Mouse (Mus musculus): ENCODE results near the gene Ceacam20. TPM values are rescaled to one million over a fixed set of nuclear protein-coding genes. Genes with fewer than 3 reads are reported as not detected.
"Not testable (repeated sequence)": the region's sequence is repeated elsewhere in the genome, so short reads cannot be mapped to it uniquely, and the experiment has no call there.

Ceacam20 gene
- polyA plus RNA-seq, 1 experiment from 2014 or later = not detected

DNA sequence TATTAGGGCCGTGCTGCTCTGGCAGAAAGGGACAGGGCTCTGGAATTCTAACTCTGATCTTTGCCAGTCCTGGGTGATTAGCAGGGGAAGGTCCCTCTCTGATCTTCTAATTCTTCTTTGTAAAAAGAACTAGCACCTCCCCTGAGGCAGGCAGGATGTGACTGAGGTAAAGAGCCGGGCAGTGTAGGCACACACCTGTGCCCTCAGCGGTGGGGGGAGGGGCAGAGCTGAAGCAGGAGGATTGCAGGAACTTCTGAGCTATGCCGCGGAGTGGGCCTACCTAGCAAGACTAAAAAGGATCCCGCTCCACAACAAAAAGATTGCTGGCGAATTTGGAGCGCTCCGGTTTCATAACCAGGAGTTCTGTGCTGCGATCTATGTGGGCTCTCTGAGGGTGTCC lies 15.2 kb upstream of the Ceacam20 start:
- Histone ChIP-seq H3K9ac (no peak overlapping the region), H3K36me3 (no peaks in the 10 kb centered on the region), H3K4me1 (replicated peaks) (no peaks in the 10 kb centered on the region), H3K9me3 (replicated peaks) (no peaks in the 10 kb centered on the region), H3K27me3 (no peaks in the 10 kb centered on the region), H3K27ac (no peak overlapping the region), H3K4me3 (replicated peaks) (no peak overlapping the region), H3K4me2 (no peak overlapping the region)
- WGBS (ENCODE audit: insufficient replicate concordance) = 62% methylated on average over 10 of the region's 10 CpGs
- DNase-seq (no peak), ATAC-seq (ENCODE audit: low read depth) (no peak)

DNA sequence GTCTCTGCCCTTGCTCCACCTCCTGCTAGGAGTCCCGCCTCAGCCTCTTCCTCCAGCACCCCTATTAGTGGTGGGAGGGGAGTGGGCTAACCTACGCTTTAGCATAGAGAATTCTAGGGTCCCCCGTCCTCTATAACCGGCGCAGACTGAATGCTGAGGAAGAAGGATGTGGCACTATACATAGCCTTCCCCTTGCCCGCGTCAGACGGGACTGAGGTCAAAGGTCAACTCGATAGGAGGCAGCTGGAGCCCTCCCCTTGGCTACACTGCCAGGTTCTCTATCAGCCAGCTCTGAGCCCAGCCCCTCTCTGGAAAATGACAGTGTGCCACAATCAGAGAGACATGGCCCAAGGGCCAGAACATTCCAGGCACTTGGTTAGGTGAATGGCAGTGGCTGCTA lies 14.6 kb upstream of the Ceacam20 start, which contains the start of gene Igsf23:
Gene Igsf23 (minus strand): TSS at position 168 of the 400 bp plus-strand sequence.
- ATAC-seq (ENCODE audit: low read depth) = peak; percentile 34; the same call in 1 of the 2 replicates
- no peak within 1 kb of the TSS for H3K27ac ChIP-seq
- DNase-seq = no peak

DNA sequence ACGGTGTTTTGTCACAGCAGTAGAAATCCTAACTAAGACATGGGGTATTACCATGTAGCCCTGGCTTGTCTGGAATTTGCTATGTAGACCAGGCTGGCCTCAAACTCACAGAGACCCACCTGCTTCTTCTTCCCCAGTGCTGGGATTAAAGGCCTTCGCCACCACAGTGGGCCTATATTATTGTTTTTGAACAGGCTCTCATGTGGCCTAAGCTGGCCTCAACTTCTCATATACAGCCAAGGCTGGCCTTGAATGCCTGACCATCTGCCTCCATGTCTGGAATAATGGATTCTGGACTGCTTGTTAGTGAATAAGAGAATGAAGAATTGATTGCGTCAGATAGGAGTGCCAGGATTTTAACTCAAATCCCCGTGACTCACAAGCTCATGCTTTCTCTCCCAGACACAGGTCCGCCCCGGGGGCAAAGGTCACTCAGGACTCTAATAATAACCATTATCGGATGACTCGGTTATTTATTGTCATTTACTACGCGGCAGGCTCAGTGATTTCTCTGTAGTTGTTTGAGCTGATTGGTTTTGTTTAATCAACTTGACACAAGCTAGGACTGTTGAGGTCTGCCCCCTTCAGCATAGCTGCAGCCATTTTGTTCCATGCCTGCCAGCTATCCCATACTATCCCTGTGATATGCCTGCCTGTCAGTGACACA lies 12.8 kb upstream of the Ceacam20 start:
- DNase-seq = no peak
- no peak overlapping the region for H3K9ac ChIP-seq
- H3K4me1 ChIP-seq (replicated peaks) = 0 out of 2 replicates have a peak, but pooled peaks cover 3% of the 10 kb centered on the region
- H3K4me2 ChIP-seq = no peak overlapping the region
- H3K9me3 ChIP-seq (replicated peaks) = no peaks in the 10 kb centered on the region
- ATAC-seq (ENCODE audit: low read depth) = no peak
- WGBS (ENCODE audit: insufficient replicate concordance) = 70% methylated on average over 10 of the region's 10 CpGs
- H3K27ac ChIP-seq = no peak overlapping the region
- no peak overlapping the region for H3K4me3 ChIP-seq (replicated peaks)
- no peaks in the 10 kb centered on the region for H3K27me3 ChIP-seq
- no peaks in the 10 kb centered on the region for H3K36me3 ChIP-seq

More for the DNA sequence above, 14.6 kb upstream of the Ceacam20 start, which contains the start of gene Igsf23:
- Histone ChIP-seq H3K27me3 (no peaks in the 10 kb centered on the region), H3K4me2 (no peak within 1 kb of the TSS), H3K36me3 (no peaks in the 10 kb centered on the region), H3K9ac (no peak within 1 kb of the TSS), H3K4me3 (replicated peaks) (no peak within 1 kb of the TSS), H3K4me1 (replicated peaks) (no peaks in the 10 kb centered on the region), H3K9me3 (replicated peaks) (no peaks in the 10 kb centered on the region)
- WGBS (ENCODE audit: insufficient replicate concordance) = 48% methylated on average over 9 of the region's 9 CpGs

- Histone ChIP-seq H3K27ac (no peak overlapping the region), H3K9me3 (replicated peaks) (no peaks in the 10 kb centered on the region), H3K27me3 (no peaks in the 10 kb centered on the region), H3K4me3 (replicated peaks) (no peak overlapping the region), H3K4me2 (no peak overlapping the region), H3K4me1 (replicated peaks) (0 out of 2 replicates have a peak, but pooled peaks cover 3% of the 10 kb centered on the region), H3K36me3 (no peaks in the 10 kb centered on the region), H3K9ac (no peak overlapping the region)
- ATAC-seq (ENCODE audit: low read depth) = no peak
- DNase-seq = no peak
- WGBS (ENCODE audit: insufficient replicate concordance) = 63% methylated on average over 9 of the region's 9 CpGs
These were observed 12.2 kb upstream of the Ceacam20 start for GRCm38 (mm10) chr7:19953054-19953453.

DNA sequence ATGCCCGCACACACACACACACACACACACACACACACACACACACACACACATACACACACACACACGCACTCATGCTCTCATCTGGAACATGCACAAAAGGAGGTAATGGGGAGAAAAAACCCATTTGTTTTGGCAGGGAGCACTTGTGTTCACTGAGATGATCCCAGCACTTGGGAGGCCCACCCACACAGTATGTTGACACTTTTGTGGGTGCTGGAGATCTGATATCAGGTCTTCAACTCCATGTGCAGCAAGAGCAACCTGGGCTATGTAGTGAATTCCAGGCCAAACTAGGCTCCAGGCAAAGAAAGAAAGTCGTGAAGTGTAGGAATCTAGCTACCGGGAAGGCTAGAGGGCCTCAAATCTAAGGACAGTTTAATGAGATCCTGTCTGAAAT lies 9.4 kb upstream of the Ceacam20 start:
- no peaks in the 10 kb centered on the region for H3K9me3 ChIP-seq (replicated peaks)
- no peak overlapping the region for H3K4me2 ChIP-seq
- 63% methylated on average over 4 of the region's 4 CpGs for WGBS (ENCODE audit: insufficient replicate concordance)
- 0 out of 2 replicates have a peak, but pooled peaks cover 3% of the 10 kb centered on the region for H3K4me1 ChIP-seq (replicated peaks)
- H3K9ac ChIP-seq = no peak overlapping the region
- H3K27ac ChIP-seq = no peak overlapping the region
- DNase-seq (no peak), ATAC-seq (ENCODE audit: low read depth) (no peak)
- H3K4me3 ChIP-seq (replicated peaks) = no peak overlapping the region
- no peaks in the 10 kb centered on the region for H3K36me3 ChIP-seq
- no peaks in the 10 kb centered on the region for H3K27me3 ChIP-seq

DNA sequence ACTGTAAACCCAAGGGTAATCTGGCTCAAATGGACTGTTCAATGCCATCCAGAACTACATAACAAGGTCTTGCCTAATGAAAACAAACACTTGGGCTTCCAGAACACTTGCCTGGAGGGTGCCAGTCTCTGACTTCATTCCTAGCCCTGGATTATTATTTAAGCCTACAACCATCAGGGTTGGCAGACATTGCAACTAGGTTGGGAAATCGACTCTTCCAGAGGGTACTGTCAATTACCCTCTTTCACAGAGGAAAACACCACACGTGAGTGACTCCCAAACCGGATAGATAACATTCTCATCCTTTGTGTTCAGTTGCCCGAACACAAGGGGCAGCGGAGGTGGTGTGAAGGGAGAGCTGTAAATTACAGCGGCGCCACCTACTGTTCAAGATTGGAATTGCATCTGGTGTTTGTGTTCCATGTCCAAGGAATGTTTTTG lies 8.9 kb upstream of the Ceacam20 start:
- no peaks in the 10 kb centered on the region for H3K9me3 ChIP-seq (replicated peaks)
- peak; percentile 27 for DNase-seq
- H3K4me1 ChIP-seq (replicated peaks) = 0 out of 2 replicates have a peak, but pooled peaks cover 3% of the 10 kb centered on the region
- no peak overlapping the region for H3K4me3 ChIP-seq (replicated peaks)
- no peak for ATAC-seq (ENCODE audit: low read depth)
- H3K9ac ChIP-seq = no peak overlapping the region
- H3K27ac ChIP-seq = no peak overlapping the region
- H3K4me2 ChIP-seq = no peak overlapping the region
- WGBS (ENCODE audit: insufficient replicate concordance) = 0% methylated on average over 7 of the region's 7 CpGs
- H3K27me3 ChIP-seq = no peaks in the 10 kb centered on the region
- H3K36me3 ChIP-seq = no peaks in the 10 kb centered on the region

DNA sequence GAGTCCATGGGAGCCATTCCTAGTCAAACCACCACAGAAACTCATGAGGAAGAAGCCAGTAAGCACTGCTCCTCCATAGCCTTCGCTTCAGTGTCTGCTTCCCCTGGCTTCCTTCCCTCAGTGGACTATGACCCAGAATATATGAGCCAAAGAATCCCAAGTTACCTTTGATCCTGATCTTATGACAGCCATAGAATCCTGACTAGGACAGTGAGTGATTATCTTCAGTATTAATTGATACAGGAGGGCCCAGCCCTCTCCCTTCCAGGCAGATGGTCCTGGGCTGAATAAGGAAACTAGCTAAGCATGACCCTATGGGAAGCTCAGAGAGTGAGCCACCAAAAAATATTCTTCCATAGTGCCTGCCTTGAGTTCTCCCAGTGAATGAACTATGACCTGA lies 2.8 kb upstream of the Ceacam20 start:
- Histone ChIP-seq H3K9ac (no peak overlapping the region), H3K4me1 (replicated peaks) (no peaks in the 10 kb centered on the region), H3K4me3 (replicated peaks) (no peak overlapping the region), H3K36me3 (no peaks in the 10 kb centered on the region), H3K27me3 (no peaks in the 10 kb centered on the region), H3K9me3 (replicated peaks) (no peaks in the 10 kb centered on the region), H3K4me2 (no peak overlapping the region), H3K27ac (no peak overlapping the region)
- 42% methylated on average over 1 of the region's 1 CpGs for WGBS (ENCODE audit: insufficient replicate concordance)
- no peak for DNase-seq
- ATAC-seq (ENCODE audit: low read depth) = no peak

DNA sequence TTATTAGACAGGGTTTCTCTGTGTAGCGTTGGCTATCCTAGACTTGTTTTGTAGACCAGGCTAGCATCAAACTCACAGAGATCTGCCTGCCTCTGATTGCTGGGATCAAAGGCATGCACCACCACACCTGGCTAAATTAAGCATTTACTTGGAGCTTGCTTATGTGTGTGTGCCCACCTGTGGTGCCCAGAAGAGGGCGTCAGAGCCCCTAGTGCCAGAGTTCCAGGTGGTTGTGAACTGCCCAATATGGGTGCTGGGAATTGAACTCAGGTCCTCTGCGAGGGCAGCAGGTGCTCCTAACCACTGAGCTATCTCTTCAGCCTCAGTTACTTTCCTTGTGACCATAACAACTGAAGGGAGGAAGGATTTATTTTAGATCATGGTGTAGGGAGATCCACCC lies 3.9 kb downstream of the Ceacam20 start:
- ATAC-seq (ENCODE audit: low read depth) (no peak), DNase-seq (no peak)
- Histone ChIP-seq H3K4me1 (replicated peaks) (no peaks in the 10 kb centered on the region), H3K36me3 (no peaks in the 10 kb centered on the region), H3K4me3 (replicated peaks) (no peak overlapping the region), H3K4me2 (no peak overlapping the region), H3K27ac (no peak overlapping the region), H3K9ac (no peak overlapping the region), H3K27me3 (no peaks in the 10 kb centered on the region), H3K9me3 (replicated peaks) (peaks cover 15% of the 10 kb centered on the region; the same call in 1 of the 2 replicates)
- WGBS (ENCODE audit: insufficient replicate concordance) = 63% methylated on average over 3 of the region's 3 CpGs

DNA sequence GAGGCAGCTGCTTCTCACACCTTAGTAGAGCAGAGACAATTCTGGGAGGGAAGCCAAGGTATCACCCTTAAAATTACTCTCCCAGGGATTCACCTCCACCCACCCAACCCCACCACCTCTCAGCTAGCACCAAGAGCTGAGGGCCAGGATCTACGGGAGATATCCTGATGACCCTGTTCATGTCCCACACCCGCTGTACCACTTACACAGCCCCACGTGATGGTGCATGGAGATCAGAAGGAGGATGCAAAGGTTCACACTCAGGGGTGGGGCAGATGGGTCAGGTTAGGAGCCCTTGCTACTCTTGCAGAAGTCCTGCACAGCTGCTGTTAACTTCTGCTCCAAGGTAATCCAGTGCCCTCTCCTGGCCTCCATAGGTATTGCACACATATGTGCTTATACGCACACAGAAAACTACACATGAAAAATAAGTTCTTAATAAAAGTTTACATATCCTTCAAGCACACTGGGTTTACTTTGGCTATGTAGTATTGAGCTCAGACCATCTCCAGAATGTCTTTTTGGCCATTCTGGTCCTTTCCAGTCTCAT lies 4.4 kb downstream of the Ceacam20 start:
- Histone ChIP-seq H3K27ac (no peak overlapping the region), H3K4me3 (replicated peaks) (no peak overlapping the region), H3K27me3 (no peaks in the 10 kb centered on the region), H3K9ac (no peak overlapping the region), H3K9me3 (replicated peaks) (peaks cover 15% of the 10 kb centered on the region; the same call in 1 of the 2 replicates), H3K36me3 (no peaks in the 10 kb centered on the region), H3K4me1 (replicated peaks) (no peaks in the 10 kb centered on the region), H3K4me2 (no peak overlapping the region)
- DNase-seq (no peak), ATAC-seq (ENCODE audit: low read depth) (no peak)
- 84% methylated on average over 4 of the region's 4 CpGs for WGBS (ENCODE audit: insufficient replicate concordance)

DNA sequence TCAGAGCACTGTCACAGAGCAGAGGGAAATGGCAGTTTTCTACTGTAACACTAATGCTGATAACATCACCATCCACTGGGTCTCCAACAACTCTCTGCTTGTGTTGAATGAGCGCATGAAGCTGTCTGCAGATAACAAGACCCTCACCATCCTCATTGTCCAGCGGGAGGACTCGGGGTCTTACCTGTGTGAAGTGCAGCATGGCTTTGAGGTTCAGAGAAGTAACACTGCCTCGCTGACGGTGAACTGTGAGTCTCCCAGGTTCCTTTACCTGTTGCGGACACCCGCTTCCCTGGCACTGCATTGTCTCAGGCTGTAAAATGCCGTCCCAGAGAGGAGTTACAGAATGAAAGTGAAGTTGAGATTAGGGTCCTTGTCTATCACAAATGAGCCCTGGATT lies 5.0 kb downstream of the Ceacam20 start:
- Histone ChIP-seq H3K36me3 (no peaks in the 10 kb centered on the region), H3K9me3 (replicated peaks) (peaks cover 15% of the 10 kb centered on the region; the same call in 1 of the 2 replicates), H3K4me1 (replicated peaks) (no peaks in the 10 kb centered on the region), H3K27me3 (no peaks in the 10 kb centered on the region), H3K27ac (no peak overlapping the region), H3K4me2 (no peak overlapping the region), H3K9ac (no peak overlapping the region), H3K4me3 (replicated peaks) (no peak overlapping the region)
- ATAC-seq (ENCODE audit: low read depth) (no peak), DNase-seq (no peak)
- WGBS (ENCODE audit: insufficient replicate concordance) = 77% methylated on average over 8 of the region's 8 CpGs

GRCm38 (mm10) chr7:19971516-19971915 lies 6.3 kb downstream of the Ceacam20 start:
- no peaks in the 10 kb centered on the region for H3K36me3 ChIP-seq
- H3K9ac ChIP-seq = no peak overlapping the region
- no peak overlapping the region for H3K4me3 ChIP-seq (replicated peaks)
- ATAC-seq (ENCODE audit: low read depth) (no peak), DNase-seq (no peak)
- 72% methylated on average over 4 of the region's 4 CpGs for WGBS (ENCODE audit: insufficient replicate concordance)
- H3K9me3 ChIP-seq (replicated peaks) = peaks cover 15% of the 10 kb centered on the region; the same call in 1 of the 2 replicates
- H3K27me3 ChIP-seq = no peaks in the 10 kb centered on the region
- H3K4me1 ChIP-seq (replicated peaks) = no peaks in the 10 kb centered on the region
- H3K4me2 ChIP-seq = no peak overlapping the region
- no peak overlapping the region for H3K27ac ChIP-seq

GRCm38 (mm10) chr7:19991165-19991564 lies 26.0 kb downstream of the Ceacam20 start, which contains the start of gene Nlrp9b:
TSS of gene Nlrp9b (plus strand) at chr7:19991465.
- H3K27ac ChIP-seq; H3K4me3 ChIP-seq (replicated peaks); H3K27me3 ChIP-seq; H3K4me2 ChIP-seq; H3K4me1 ChIP-seq (replicated peaks); H3K9me3 ChIP-seq (replicated peaks); H3K36me3 ChIP-seq; ATAC-seq (ENCODE audit: low read depth); DNase-seq; H3K9ac ChIP-seq: not testable (repeated sequence)
- WGBS (ENCODE audit: insufficient replicate concordance) = 49% methylated on average over 8 of the region's 8 CpGs

Data from liver, embryonic 13.5 days (tissue).